Mouse (Mus musculus) liver, postnatal 0 days (tissue): ENCODE measurements around the gene Avil. TPM values are rescaled to one million over a fixed set of nuclear protein-coding genes. Genes with fewer than 3 reads are reported as not detected.
A peak's percentile ranks its signal among the peaks of the same experiment; 100 is the strongest.

Experiments
- ATAC-seq: fragments of 200-750 bp; cut with Nextera tagmentation; 2 replicates; pipeline ENCODE4 v1.8.0; 2017; ENCODE audit warnings: mild to moderate bottlenecking, moderate library complexity
- DNase-seq: peaks from one replicate; pipeline ENCODE4 v3.0.0-alpha.2; 2016
- H3K27ac ChIP-seq: fragments of 300-500 bp; sonication (generic); 2 replicates; pipeline ENCODE4 v1.5.1; 2014; ENCODE audit warnings: antibody characterized with exemption, moderate library complexity, mild to moderate bottlenecking, low read depth
- H3K27me3 ChIP-seq: fragments of 300-500 bp; sonication (generic); 2 replicates; pipeline ENCODE4 v1.6.1; 2014; ENCODE audit warnings: low read length, control low read depth, mixed read lengths; ENCODE audit not compliant: insufficient read depth
- H3K36me3 ChIP-seq: fragments of 300-500 bp; sonication (generic); replicated peaks from 2 replicates; pipeline ENCODE4 v1.6.1; 2014; ENCODE audit warnings: mild to moderate bottlenecking, control low read depth, low read length, moderate library complexity, mixed read lengths; ENCODE audit not compliant: insufficient read depth
- H3K4me1 ChIP-seq: fragments of 300-500 bp; sonication (generic); 2 replicates; pipeline ENCODE4 v1.6.1; 2014; ENCODE audit warnings: antibody characterized with exemption, mild to moderate bottlenecking, control low read depth; ENCODE audit not compliant: insufficient read depth
- H3K4me2 ChIP-seq: fragments of 300-500 bp; sonication (generic); 2 replicates; pipeline ENCODE4 v1.6.1; 2014; ENCODE audit warnings: low read depth, mild to moderate bottlenecking, low read length, moderate library complexity, mixed read lengths
- H3K4me3 ChIP-seq: fragments of 300-500 bp; sonication (generic); 2 replicates; pipeline ENCODE4 v1.5.1; 2014; ENCODE audit warnings: low read depth, low read length
- H3K9ac ChIP-seq: fragments of 300-500 bp; sonication (generic); replicated peaks from 2 replicates; pipeline ENCODE4 v1.6.1; 2014; ENCODE audit warnings: mild to moderate bottlenecking, moderate library complexity
- H3K9me3 ChIP-seq: fragments of 300-500 bp; sonication (generic); 2 replicates; pipeline ENCODE4 v1.6.1; 2016; ENCODE audit warnings: mild to moderate bottlenecking, control low read depth, low read length, mixed read lengths
- CTCF ChIP-seq: sonication (generic); IDR thresholded peaks from 2 replicates; pipeline ENCODE4 v1.5.1; 2016; ENCODE audit warnings: antibody characterized with exemption, low read depth
- EP300 ChIP-seq: IDR thresholded peaks from 2 replicates; pipeline ENCODE4 v1.6.1; 2016; ENCODE audit warnings: antibody characterized with exemption, low read depth, mild to moderate bottlenecking
- WGBS: fragments of 180-500 bp; shearing (Covaris S2); extraction: QIAGEN DNeasy Blood & Tissue Kit; methylation state at CpG from one replicate; pipeline ENCODE4 v1.1.7; 2014; ENCODE audit not compliant: insufficient replicate concordance; 5-methylcytosine and 5-hydroxymethylcytosine counted together
- polyA plus RNA-seq: library from polyadenylated mRNA; unstranded; fragments of >200 nt; fragmentation: Nextera tagmentation; extraction: Ambion mirVana; gene quantifications from 2 replicates; pipeline ENCODE4 v1.2.1, GENCODE M21; 2015

The Avil gene
- polyA plus RNA-seq, 1 experiment from 2014 or later: not detected

- WGBS: 68% methylated on average over 4 of the region's 4 CpGs
- no peaks in the 10 kb centered on the region for H3K9me3 ChIP-seq
- H3K9ac ChIP-seq: no peak overlapping the region
- TF ChIP-seq EP300 (no peak), CTCF (no peak)
- peaks cover 11% of the 10 kb centered on the region for H3K4me1 ChIP-seq
- H3K4me2 ChIP-seq: no peak overlapping the region
- H3K4me3 ChIP-seq: no peak overlapping the region
- ATAC-seq (no peak), DNase-seq (no peak)
- peaks cover 47% of the 10 kb centered on the region for H3K27me3 ChIP-seq
- no peaks in the 10 kb centered on the region for H3K36me3 ChIP-seq
- no peak overlapping the region for H3K27ac ChIP-seq
Observed at GRCm38 (mm10) chr10:127054646-127055045, 54.1 kb downstream of the Avil start.

GRCm38 (mm10) chr10:127055406-127055805 lies 54.9 kb downstream of the Avil start:
- DNase-seq (no peak), ATAC-seq (no peak)
- Histone ChIP-seq H3K9me3 (no peaks in the 10 kb centered on the region), H3K4me3 (no peak overlapping the region), H3K27ac (no peak overlapping the region), H3K4me2 (no peak overlapping the region), H3K36me3 (no peaks in the 10 kb centered on the region), H3K27me3 (peaks cover 47% of the 10 kb centered on the region), H3K9ac (no peak overlapping the region), H3K4me1 (peaks cover 13% of the 10 kb centered on the region; the same call in 1 of the 2 replicates)
- WGBS: 45% methylated on average over 8 of the region's 8 CpGs
- TF ChIP-seq EP300 (no peak), CTCF (no peak)

GRCm38 (mm10) chr10:127056490-127056889 lies 56.0 kb downstream of the Avil start:
- ATAC-seq (no peak), DNase-seq (no peak)
- WGBS: 86% methylated on average over 20 of the region's 20 CpGs
- Histone ChIP-seq H3K4me2 (no peak overlapping the region), H3K9me3 (no peaks in the 10 kb centered on the region), H3K4me3 (no peak overlapping the region), H3K36me3 (no peaks in the 10 kb centered on the region), H3K27me3 (peaks cover 49% of the 10 kb centered on the region), H3K9ac (no peak overlapping the region), H3K27ac (no peak overlapping the region), H3K4me1 (peaks cover 13% of the 10 kb centered on the region; the same call in 1 of the 2 replicates)
- no peak for TF ChIP-seq CTCF
- no peak for TF ChIP-seq EP300

- DNase-seq: peak; percentile 82
- Histone ChIP-seq H3K36me3 (no peaks in the 10 kb centered on the region), H3K27me3 (peaks cover 48% of the 10 kb centered on the region), H3K4me3 (no peak overlapping the region), H3K4me2 (no peak overlapping the region), H3K9me3 (no peaks in the 10 kb centered on the region), H3K4me1 (peaks cover 20% of the 10 kb centered on the region), H3K27ac (no peak overlapping the region), H3K9ac (no peak overlapping the region)
- TF ChIP-seq CTCF (peak; percentile 96), EP300 (no peak)
- WGBS: 5% methylated on average over 9 of the region's 9 CpGs
- ATAC-seq: peak; percentile 37; the same call in 1 of the 2 replicates
Observed at GRCm38 (mm10) chr10:127058161-127058560, 57.7 kb downstream of the Avil start.

- Histone ChIP-seq H3K4me1 (peaks cover 20% of the 10 kb centered on the region), H3K27me3 (peaks cover 46% of the 10 kb centered on the region), H3K9me3 (no peaks in the 10 kb centered on the region), H3K36me3 (no peaks in the 10 kb centered on the region), H3K9ac (peak overlapping the region; percentile 54; the same call in 1 of the 2 replicates), H3K27ac (no peak overlapping the region), H3K4me2 (peak overlapping the region; percentile 98; the same call in 1 of the 2 replicates), H3K4me3 (peak overlapping the region; percentile 67; the same call in 1 of the 2 replicates)
- 10% methylated on average over 8 of the region's 8 CpGs for WGBS
- TF ChIP-seq CTCF (no peak), EP300 (no peak)
- DNase-seq (no peak), ATAC-seq (no peak)
Observed at GRCm38 (mm10) chr10:127058708-127059107, 58.2 kb downstream of the Avil start.

- TF ChIP-seq CTCF: no peak
- no peak for TF ChIP-seq EP300
- Histone ChIP-seq H3K27ac (no peak overlapping the region), H3K9ac (peak overlapping the region; percentile 54), H3K4me1 (peaks cover 23% of the 10 kb centered on the region), H3K9me3 (no peaks in the 10 kb centered on the region), H3K4me3 (peak overlapping the region; percentile 67), H3K27me3 (peaks cover 45% of the 10 kb centered on the region), H3K36me3 (no peaks in the 10 kb centered on the region), H3K4me2 (peak overlapping the region; percentile 98)
- peak; percentile 39 for DNase-seq
- 3% methylated on average over 12 of the region's 92 CpGs for WGBS
- no peak for ATAC-seq
Observed at GRCm38 (mm10) chr10:127059174-127059967, 58.9 kb downstream of the Avil start.
